Mouse (Mus musculus): ENCODE data around the gene Samhd1.

GRCm38 (mm10) chr2:157170626-157171025, 35.6 kb upstream of the Samhd1 start:
- no peak for TF ChIP-seq POLR2A (IDR thresholded peaks at IDR 0.05; ENCODE audit: low read depth, low read length)
- no peak for TF ChIP-seq CTCF (IDR thresholded peaks at IDR 0.05; ENCODE audit: borderline replicate concordance, insufficient read depth, low read length)
